Comparison of ENCODE assay signal across 8 mouse cellular contexts in genomic region chr2:30600965-30601841, GRCm38 (mm10). TPM values are rescaled to one million over a fixed set of nuclear protein-coding genes. Genes with fewer than 3 reads are reported as not detected.
DNase-seq lines count a peak whose midpoint lies in the region; ATAC-seq and TF ChIP-seq lines count a peak whose summit lies in the region.

No protein-coding gene starts in this region.

- peak overlapping the region; percentile 60 for H3K9ac ChIP-seq in lung, embryonic 16.5 days (ENCODE audit: low read length)

- TF ChIP-seq CTCF in testis, adult 2 months (IDR thresholded peaks at IDR 0.05; ENCODE audit: control insufficient read depth, insufficient read depth, insufficient replicate concordance, low read depth, low read length), result no peak

- H3K9me3 ChIP-seq in lung, embryonic 16.5 days (ENCODE audit: control insufficient read depth, low read length), result no peaks in the 10 kb centered on the region

- H3K4me2 ChIP-seq in lung, embryonic 16.5 days (ENCODE audit: low read depth, low read length), result peak overlapping the region; percentile 44

- no peaks in the 10 kb centered on the region for H3K27me3 ChIP-seq in lung, embryonic 16.5 days (ENCODE audit: control insufficient read depth, insufficient read depth, low read depth, low read length)
- H3K27me3 ChIP-seq in testis, adult 2 months (ENCODE audit: control insufficient read depth, insufficient read depth, low read length), result no peaks in the 10 kb centered on the region

- whole genome bisulfite sequencing in lung, embryonic 16.5 days, result 4% methylated on average over 19 of the region's 20 CpGs

- peak; percentile 52 for DNase-seq in adrenal gland, adult 8-10 months
- DNase-seq in embryo, embryonic 9.5 days (ENCODE audit: extremely low spot score), result peak; percentile 39
- peak; percentile 87 to 88 for DNase-seq in heart, adult 9 months (ENCODE audit: low spot score in 2 of 2)
- DNase-seq in kidney, adult 9 months, result peak; percentile 56
- no peak for DNase-seq in layer of hippocampus, adult 9-10 months (ENCODE audit: low spot score)
- no peak for DNase-seq in cerebellum, postnatal 36 days

- no peaks in the 10 kb centered on the region for H3K36me3 ChIP-seq in lung, embryonic 16.5 days (ENCODE audit: control insufficient read depth, insufficient read depth, low read length)
- no peaks in the 10 kb centered on the region for H3K36me3 ChIP-seq in testis, adult 2 months (ENCODE audit: control insufficient read depth, insufficient read depth, low read length)

- ATAC-seq in lung, embryonic 16.5 days (ENCODE audit: low read depth), result peak; percentile 25

- no peak for TF ChIP-seq POLR2A in testis, adult 2 months (IDR thresholded peaks at IDR 0.05; ENCODE audit: control insufficient read depth, low read depth, low read length)

- H3K4me3 ChIP-seq in lung, embryonic 16.5 days (ENCODE audit: low read length), result no peak overlapping the region
- no peak overlapping the region for H3K4me3 ChIP-seq in testis, adult 2 months (ENCODE audit: control insufficient read depth, low read depth, low read length)

- peak overlapping the region; percentile 87 for H3K27ac ChIP-seq in lung, embryonic 16.5 days (ENCODE audit: low read length)
- peak overlapping the region; percentile 67 for H3K27ac ChIP-seq in testis, adult 2 months (ENCODE audit: control insufficient read depth, insufficient read depth, low read depth, low read length)

- H3K4me1 ChIP-seq in lung, embryonic 16.5 days (replicated peaks; ENCODE audit: control insufficient read depth, insufficient read depth, low read length), result peaks cover 40% of the 10 kb centered on the region
- H3K4me1 ChIP-seq in testis, adult 2 months (ENCODE audit: control insufficient read depth, insufficient read depth, low read length), result peaks cover 27% of the 10 kb centered on the region

RNA-seq across cellular contexts. Expression of gene Cstad, which starts 6.4 kb away (rescaled TPM):
- 1 to 10 TPM in 3 of 4 experiments, under 1 TPM in 1; 0.81 to 7.0 (median 4.1) TPM for total RNA-seq in adrenal gland, adult 8-10 months (2022)
- polyA plus RNA-seq in lung, embryonic 16.5 days (2015; fragmentation: Nextera tagmentation; extraction: Ambion mirVana), result 0.69 and 1.6 TPM in 2 replicates
- 0.51 TPM in 1 of 2 replicates, not detected in the other for polyA plus RNA-seq in testis, adult 2 months (2012; rRNA removed)

Comparison
In these comparisons a context has a peak if more than half of its experiments do, and no peak if none do; other contexts are left out.
1. DNase-seq: peak in adrenal gland, adult 8-10 months (single experiment), embryo, embryonic 9.5 days (single experiment), heart, adult 9 months (2 of 2) and kidney, adult 9 months (single experiment); none in layer of hippocampus, adult 9-10 months (single experiment) and cerebellum, postnatal 36 days (0 of 2).